Mouse (Mus musculus) CH12.LX (cell line): ENCODE data around the gene Rhbg. TPM values are rescaled to one million over a fixed set of nuclear protein-coding genes. Genes with fewer than 3 reads are reported as not detected.
A peak's percentile ranks its signal among the peaks of the same experiment; 100 is the strongest.

Experiments used
- DNase-seq: peaks from one replicate; pipeline ENCODE4 v3.0.0-alpha.2; 2013; ENCODE audit errors: extremely low read depth
- H3K27ac ChIP-seq: 2 replicates; pipeline ENCODE4 v1.5.1; 2012; ENCODE audit warnings: low read depth, mild to moderate bottlenecking, control low read depth, moderate library complexity; ENCODE audit not compliant: insufficient read depth
- H3K27me3 ChIP-seq: replicated peaks from 2 replicates; pipeline ENCODE3; 2012; ENCODE audit warnings: inconsistent platforms
- H3K36me3 ChIP-seq, 2 experiments: replicated peaks in 1 of 2; 2 replicates each; pipeline versions ENCODE3 to v1.6.1; 2012; ENCODE audit warnings: inconsistent platforms in 1 of 2, low read length in 1 of 2, mild to moderate bottlenecking in 1 of 2, mixed read lengths in 1 of 2, moderate library complexity in 1 of 2; ENCODE audit not compliant: control insufficient read depth in 1 of 2, insufficient read depth in 1 of 2
- H3K4me1 ChIP-seq, 2 experiments: 2 replicates each; pipeline ENCODE4 v1.6.1; 2012; ENCODE audit warnings: inconsistent platforms in 1 of 2, moderate library complexity in 1 of 2; ENCODE audit not compliant: insufficient read depth in 2 of 2, control insufficient read depth in 1 of 2
- H3K4me2 ChIP-seq: 2 replicates; pipeline ENCODE4 v1.6.1; 2012; ENCODE audit warnings: low read depth, mild to moderate bottlenecking, control low read depth; ENCODE audit not compliant: poor library complexity, insufficient read depth, severe bottlenecking
- H3K4me3 ChIP-seq, 3 experiments: fragments of 150-350 bp in 1 of 3; sonication (generic) in 1 of 3; replicated peaks in 1 of 3; 2 replicates each; pipeline versions ENCODE3 to v1.5.1; 2011 to 2012; ENCODE audit warnings: low read depth in 2 of 3, low read length in 2 of 3, mild to moderate bottlenecking in 2 of 3, moderate library complexity in 2 of 3, control low read depth in 1 of 3, improper control_type of control experiment in 1 of 3, inconsistent platforms in 1 of 3, mixed read lengths in 1 of 3; ENCODE audit not compliant: poor library complexity in 1 of 3
- H3K79me2 ChIP-seq: replicated peaks from 2 replicates; pipeline ENCODE4 v1.6.1; 2012; ENCODE audit warnings: mild to moderate bottlenecking, moderate library complexity; ENCODE audit not compliant: control insufficient read depth, poor library complexity, insufficient read depth, severe bottlenecking; ENCODE audit errors: extremely low read depth
- H3K9ac ChIP-seq: 2 replicates; pipeline ENCODE4 v1.6.1; 2012; ENCODE audit warnings: low read depth, mild to moderate bottlenecking, control low read depth, moderate library complexity; ENCODE audit not compliant: insufficient read depth
- H3K9me3 ChIP-seq: replicated peaks from 2 replicates; pipeline ENCODE3; 2012; ENCODE audit warnings: low read length, inconsistent platforms, mixed read lengths
- CTCF ChIP-seq, 2 experiments: IDR thresholded peaks in 1 of 2; conservative IDR thresholded peaks in 1 of 2; 2 replicates each; pipeline ENCODE4 v1.5.1; 2011 to 2012; ENCODE audit warnings: low read depth in 2 of 2, low read length in 2 of 2, improper control_type of control experiment in 1 of 2, inconsistent platforms in 1 of 2, mild to moderate bottlenecking in 1 of 2, moderate library complexity in 1 of 2
- JUND ChIP-seq: conservative IDR thresholded peaks from 2 replicates; pipeline ENCODE4 v1.6.1; 2011; ENCODE audit warnings: low read depth, low read length, improper control_type of control experiment
- MAZ ChIP-seq: IDR thresholded peaks from 2 replicates; pipeline ENCODE4 v1.6.1; 2012; ENCODE audit warnings: low read depth, mild to moderate bottlenecking, inconsistent platforms, low read length, improper control_type of control experiment, moderate library complexity
- NRF1 ChIP-seq: IDR thresholded peaks from 2 replicates; pipeline ENCODE4 v1.6.1; 2014; ENCODE audit warnings: low read depth, mild to moderate bottlenecking, inconsistent platforms, low read length, improper control_type of control experiment, moderate library complexity
- SIN3A ChIP-seq: IDR thresholded peaks from 2 replicates; pipeline ENCODE4 v1.6.1; 2012; ENCODE audit warnings: low read length, improper control_type of control experiment, inconsistent platforms
- SMC3 ChIP-seq: IDR thresholded peaks from 2 replicates; pipeline ENCODE4 v1.6.1; 2011; ENCODE audit warnings: low read depth, low read length, improper control_type of control experiment
- USF1 ChIP-seq: IDR thresholded peaks from 2 replicates; pipeline ENCODE4 v1.6.1; 2014; ENCODE audit warnings: low read depth, mild to moderate bottlenecking, inconsistent platforms, low read length, improper control_type of control experiment
- ZKSCAN1 ChIP-seq: IDR thresholded peaks from 2 replicates; pipeline ENCODE4 v1.6.1; 2012; ENCODE audit warnings: low read depth, inconsistent platforms, low read length, improper control_type of control experiment, borderline replicate concordance
- ZMIZ1 ChIP-seq: IDR thresholded peaks from 2 replicates; pipeline ENCODE4 v1.6.1; 2012; ENCODE audit warnings: low read depth, mild to moderate bottlenecking, inconsistent platforms, low read length, improper control_type of control experiment
- dilution Hi-C: fragments of 300-500 bp; cut with MboI; formaldehyde crosslinking; loops from 2 replicates; pipeline ENCODE4 v1.14.3; 2020; ENCODE audit warnings: low sequenced_read_pairs; ENCODE audit not compliant: extremely low pct_unique_long_range_greater_than_20kb, extremely low pct_ligation_motif_present
- in situ Hi-C: fragments of 300-500 bp; cut with MboI; formaldehyde crosslinking; loops from 3 replicates; pipeline ENCODE4 v1.14.3; 2019; ENCODE audit warnings: low sequenced_read_pairs, low pct_ligation_motif_present, low pct_unique_long_range_greater_than_20kb, mixed read lengths
- polyA plus RNA-seq: library from polyadenylated mRNA; unstranded; fragments of >175 nt; gene quantifications from 2 replicates; pipeline ENCODE4 v1.2.1, GENCODE M21; 2012; ENCODE audit warnings: low read depth; ENCODE audit not compliant: insufficient read length
- total RNA-seq, 2 experiments: library from RNA; depleted of rRNA; stranded (reverse); fragments of 300-350 nt in 1 of 2; fragments of >200 nt in 1 of 2; gene quantifications; 2 replicates each; pipeline ENCODE4 v1.2.3; 2012 to 2014

The Rhbg gene
- total and polyA plus RNA-seq, 3 experiments: 0.08 TPM; not detected in 2

DNA sequence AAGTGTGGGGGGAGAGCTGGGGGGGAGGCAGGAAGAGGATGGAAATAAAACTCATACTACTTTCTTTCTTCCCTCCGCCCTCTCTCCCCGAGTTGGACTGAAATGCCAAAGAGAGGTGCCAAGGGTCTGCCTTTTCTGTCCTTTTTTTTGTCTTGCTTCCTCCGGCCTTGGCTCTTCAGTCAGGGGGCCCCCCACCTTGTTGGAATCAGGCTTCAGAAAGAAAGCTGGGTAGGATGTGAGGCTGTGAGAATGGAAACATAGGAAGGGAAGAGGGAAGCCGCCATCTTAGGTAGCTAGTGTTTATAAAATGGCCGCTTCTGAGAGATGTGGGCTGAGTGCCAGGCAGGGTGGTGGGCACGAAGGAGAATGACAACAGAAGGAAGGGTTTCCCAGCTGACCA is 32.1 kb downstream of the Rhbg start:
- no peak for DNase-seq

DNA sequence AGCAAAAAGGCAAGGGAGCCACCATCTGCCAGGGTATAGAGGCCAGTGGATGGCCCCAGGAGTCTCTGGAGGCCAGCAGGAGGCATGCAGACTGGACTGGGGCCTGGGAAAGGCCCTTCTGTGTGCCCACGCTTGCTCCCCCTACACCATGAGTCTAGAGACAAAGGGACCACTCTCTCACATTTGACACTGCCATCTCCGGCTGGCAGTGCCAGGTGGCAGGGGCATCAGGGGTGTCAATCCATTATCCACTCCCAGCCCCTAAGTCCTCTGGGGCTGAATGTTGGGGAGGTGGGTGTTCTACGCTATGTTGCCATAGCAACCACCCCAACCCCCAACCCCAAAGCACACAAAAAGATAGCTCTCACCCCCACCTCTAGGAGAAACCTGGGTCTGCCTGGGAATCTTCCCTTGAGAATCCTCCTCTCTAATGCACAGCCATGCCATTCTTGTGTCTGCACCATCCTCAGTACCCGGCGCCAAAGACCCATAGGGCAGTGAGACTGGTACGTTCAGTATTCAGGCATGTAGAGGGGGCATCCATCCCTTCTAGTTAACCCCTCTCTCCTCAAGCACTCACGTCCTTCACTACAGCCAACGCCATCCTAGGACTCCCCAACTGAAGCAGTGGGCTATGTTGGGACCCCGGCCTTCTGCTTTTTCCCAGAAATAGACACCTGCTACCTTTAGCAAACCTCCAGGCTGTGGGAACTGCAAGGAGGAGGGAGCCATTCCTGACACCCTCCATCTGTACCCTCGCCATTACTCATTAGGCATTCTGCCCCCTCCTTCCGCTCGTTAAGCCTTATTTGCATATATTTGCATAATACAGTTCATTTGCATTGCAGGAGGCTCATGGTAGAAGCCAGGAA is 32.8 kb downstream of the Rhbg start:
- DNase-seq: no peak
- H3K9me3 ChIP-seq: no peaks in the 10 kb centered on the region
- H3K79me2 ChIP-seq: no peaks in the 10 kb centered on the region
- no peak overlapping the region for H3K27ac ChIP-seq
- peaks cover 81% of the 10 kb centered on the region for H3K27me3 ChIP-seq
- in situ Hi-C loops: no loop called here
- no peak overlapping the region for H3K9ac ChIP-seq
- no peak overlapping the region for H3K4me2 ChIP-seq
- no peaks in the 10 kb centered on the region for H3K36me3 ChIP-seq
- H3K4me1 ChIP-seq: peaks cover 0 to 8% of the 10 kb centered on the region in 2 experiments; a peak in 2 of 4 replicates
- no peak for TF ChIP-seq SIN3A
- TF ChIP-seq MAZ: no peak
- TF ChIP-seq USF1: no peak
- TF ChIP-seq JUND: no peak
- TF ChIP-seq ZMIZ1: no peak
- dilution Hi-C loops: no loop called here
- no peak overlapping the region for H3K4me3 ChIP-seq

More for the DNA sequence above, 32.1 kb downstream of the Rhbg start:
- H3K9ac ChIP-seq: no peak overlapping the region
- no peak overlapping the region for H3K4me2 ChIP-seq
- H3K4me1 ChIP-seq: peaks cover 0 to 8% of the 10 kb centered on the region in 2 experiments; a peak in 2 of 4 replicates
- H3K27me3 ChIP-seq: peaks cover 77% of the 10 kb centered on the region
- TF ChIP-seq SMC3 (no peak), NRF1 (0 out of 2 replicates have a peak, but pooled peaks have one; percentile 11)
- TF ChIP-seq, all 38 proteins: peak for 1
- Histone ChIP-seq H3K9me3 (no peaks in the 10 kb centered on the region), H3K79me2 (no peaks in the 10 kb centered on the region), H3K4me3 (no peak overlapping the region), H3K36me3 (no peaks in the 10 kb centered on the region), H3K27ac (no peak overlapping the region)
- in situ Hi-C loops (no loop called here), dilution Hi-C loops (no loop called here)

DNA sequence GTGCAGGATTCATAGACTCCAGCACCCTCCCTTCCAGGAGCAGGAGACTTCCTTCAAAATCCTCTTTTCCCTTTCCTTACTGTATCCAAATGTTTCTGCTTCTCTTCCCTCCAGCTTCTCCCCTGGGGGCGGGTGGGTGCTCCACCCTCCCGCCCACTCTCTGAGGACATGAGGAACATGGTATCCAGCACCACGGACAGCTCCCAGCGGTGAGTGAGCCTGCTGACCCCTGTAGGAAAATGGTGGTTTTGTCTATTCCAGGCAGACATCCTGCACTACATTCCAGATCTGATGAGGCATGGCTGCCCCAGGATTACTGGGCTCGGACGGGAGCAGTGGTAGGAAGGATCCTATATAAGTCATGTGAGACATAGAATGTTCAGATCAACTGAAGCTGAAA is 33.7 kb downstream of the Rhbg start:
- H3K4me2 ChIP-seq: no peak overlapping the region
- DNase-seq: peak; percentile 49
- H3K27ac ChIP-seq: no peak overlapping the region
- no peak overlapping the region for H3K4me3 ChIP-seq
- no peaks in the 10 kb centered on the region for H3K9me3 ChIP-seq
- no peak overlapping the region for H3K9ac ChIP-seq
- H3K36me3 ChIP-seq: no peaks in the 10 kb centered on the region
- H3K79me2 ChIP-seq: no peaks in the 10 kb centered on the region
- TF ChIP-seq ZKSCAN1 (no peak), CTCF (conservative IDR thresholded peaks at IDR 0.05 in 1 of 2, IDR thresholded peaks at IDR 0.05 in 1 of 2; ENCODE audit: low read depth in 2 of 2, low read length in 2 of 2) (peak in 1 of 2 experiments; percentile 25; a peak in 1 of 4 replicates)
- in situ Hi-C loops (no loop called here), dilution Hi-C loops (no loop called here)
- peaks cover 0 to 8% of the 10 kb centered on the region in 2 experiments; a peak in 2 of 4 replicates for H3K4me1 ChIP-seq
- H3K27me3 ChIP-seq: peaks cover 84% of the 10 kb centered on the region
